Mouse (Mus musculus): ENCODE data around the gene Sry.

The Sry gene

DNA sequence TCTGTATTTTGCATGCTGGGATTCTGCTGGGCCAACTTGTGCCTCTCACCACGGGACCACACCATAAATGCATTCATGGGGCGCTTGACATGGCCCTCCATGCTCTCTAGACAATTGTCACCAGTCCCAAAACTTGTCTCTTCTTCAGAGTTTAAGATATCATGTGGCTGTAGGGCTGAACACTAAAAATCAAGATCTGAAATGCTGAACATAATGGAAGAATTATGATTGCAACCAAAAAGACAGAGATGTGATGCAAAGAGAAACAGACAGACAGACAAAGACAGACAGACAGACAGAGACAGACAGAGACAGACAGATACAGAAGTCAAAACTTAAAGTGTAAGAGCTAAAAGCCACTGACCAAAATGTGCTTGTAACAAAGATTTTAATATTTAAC is at the start of gene Sry:
TSS of gene Sry (minus strand) at position 101 of the 400 bp plus-strand sequence.
- no peak for DNase-seq (ENCODE audit: low read depth, low spot score)
